Mouse (Mus musculus) heart, embryonic 13.5 days (tissue): ENCODE data around the gene Clec1a. TPM values are rescaled to one million over a fixed set of nuclear protein-coding genes. Genes with fewer than 3 reads are reported as not detected.

ENCODE experiments used
- ATAC-seq: fragments of 200-750 bp; cut with Nextera tagmentation; 2 replicates; pipeline ENCODE4 v1.8.0; 2017; ENCODE audit warnings: moderate TSS enrichment; ENCODE audit not compliant: insufficient number of reproducible peaks, low FRiP score, low TSS enrichment; ENCODE audit errors: extremely low read depth
- H3K27ac ChIP-seq: fragments of 300-500 bp; sonication (generic); replicated peaks from 2 replicates; pipeline ENCODE4 v1.5.1; 2015; ENCODE audit warnings: moderate library complexity, mild to moderate bottlenecking, inconsistent platforms
- H3K27me3 ChIP-seq: fragments of 300-500 bp; sonication (generic); replicated peaks from 2 replicates; pipeline ENCODE4 v1.6.1; 2015; ENCODE audit warnings: mild to moderate bottlenecking, inconsistent platforms
- H3K36me3 ChIP-seq: fragments of 300-500 bp; sonication (generic); 2 replicates; pipeline ENCODE4 v1.6.1; 2015; ENCODE audit warnings: mild to moderate bottlenecking, inconsistent platforms
- H3K4me1 ChIP-seq: fragments of 300-500 bp; sonication (generic); 2 replicates; pipeline ENCODE4 v1.6.1; 2015; ENCODE audit warnings: inconsistent platforms
- H3K4me2 ChIP-seq: fragments of 300-500 bp; sonication (generic); 2 replicates; pipeline ENCODE4 v1.6.1; 2015; ENCODE audit warnings: inconsistent platforms, mild to moderate bottlenecking, moderate library complexity
- H3K4me3 ChIP-seq: fragments of 300-500 bp; sonication (generic); 2 replicates; pipeline ENCODE4 v1.5.1; 2015; ENCODE audit warnings: moderate library complexity, mild to moderate bottlenecking, inconsistent platforms
- H3K9ac ChIP-seq: fragments of 300-500 bp; sonication (generic); 2 replicates; pipeline ENCODE4 v1.6.1; 2015; ENCODE audit warnings: inconsistent platforms, mild to moderate bottlenecking, moderate library complexity
- H3K9me3 ChIP-seq: fragments of 300-500 bp; sonication (generic); 2 replicates; pipeline ENCODE4 v1.6.1; 2016; ENCODE audit warnings: inconsistent platforms
- WGBS: fragments of 180-500 bp; shearing (Covaris S2); methylation state at CpG from one replicate; pipeline ENCODE4 v1.1.7; 2015; ENCODE audit warnings: mixed read lengths; 5-methylcytosine and 5-hydroxymethylcytosine counted together
- polyA plus RNA-seq: library from polyadenylated mRNA; unstranded; fragments of >200 nt; fragmentation: Nextera tagmentation; extraction: Ambion mirVana; gene quantifications from 2 replicates; pipeline ENCODE4 v1.2.1, GENCODE M21; 2015

Clec1a gene
- polyA plus RNA-seq, 1 experiment from 2014 or later: 3.0 TPM

DNA sequence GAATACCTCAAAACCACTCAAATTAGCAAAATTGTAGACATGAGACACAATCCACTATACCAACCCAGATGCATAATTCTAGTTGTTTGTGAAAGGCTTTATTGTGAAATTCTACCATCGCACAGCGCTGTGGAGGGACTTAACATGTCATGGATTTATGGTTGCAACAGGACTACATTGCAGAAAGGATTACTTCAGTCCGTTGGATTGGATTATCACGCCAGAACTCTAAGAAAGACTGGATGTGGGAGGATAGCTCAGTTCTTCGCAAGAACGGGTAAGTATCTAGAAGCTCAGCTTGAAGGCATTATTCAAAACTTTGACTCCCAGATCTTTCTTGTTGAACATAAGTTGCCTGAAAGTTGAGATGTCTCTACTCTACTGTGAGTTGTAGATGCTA is 48.4 kb downstream of the Clec1a start:
- Histone ChIP-seq H3K36me3 (no peaks in the 10 kb centered on the region), H3K4me3 (no peak overlapping the region), H3K9ac (no peak overlapping the region), H3K4me2 (no peak overlapping the region), H3K27me3 (no peaks in the 10 kb centered on the region), H3K4me1 (peaks cover 19% of the 10 kb centered on the region), H3K27ac (no peak overlapping the region), H3K9me3 (no peaks in the 10 kb centered on the region)
- no peak for ATAC-seq
- 81% methylated on average over 6 of the region's 6 CpGs for WGBS

DNA sequence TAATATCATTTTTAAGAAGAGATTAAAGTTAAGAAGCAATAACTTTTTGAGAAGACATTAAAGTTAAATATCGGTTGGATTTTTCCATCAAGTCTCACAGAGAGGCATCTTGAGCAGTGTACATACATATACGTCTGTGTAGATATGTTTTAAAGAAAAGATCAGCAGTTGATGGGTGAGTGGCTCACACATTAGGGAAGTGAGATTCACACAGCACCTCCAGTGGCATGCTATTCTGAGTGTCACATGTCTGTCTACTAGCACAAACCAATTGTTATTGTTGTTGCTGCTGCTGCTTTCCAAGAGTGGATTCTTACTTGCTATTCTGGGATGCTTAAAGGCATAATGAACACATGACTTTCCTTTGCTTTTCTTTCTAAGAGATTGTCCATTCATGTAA is 49.4 kb downstream of the Clec1a start:
- Histone ChIP-seq H3K27ac (no peak overlapping the region), H3K4me1 (peaks cover 19% of the 10 kb centered on the region), H3K36me3 (no peaks in the 10 kb centered on the region), H3K4me2 (no peak overlapping the region), H3K27me3 (no peaks in the 10 kb centered on the region), H3K9me3 (no peaks in the 10 kb centered on the region), H3K9ac (no peak overlapping the region), H3K4me3 (no peak overlapping the region)
- ATAC-seq: no peak
- 77% methylated on average over 2 of the region's 2 CpGs for WGBS

DNA sequence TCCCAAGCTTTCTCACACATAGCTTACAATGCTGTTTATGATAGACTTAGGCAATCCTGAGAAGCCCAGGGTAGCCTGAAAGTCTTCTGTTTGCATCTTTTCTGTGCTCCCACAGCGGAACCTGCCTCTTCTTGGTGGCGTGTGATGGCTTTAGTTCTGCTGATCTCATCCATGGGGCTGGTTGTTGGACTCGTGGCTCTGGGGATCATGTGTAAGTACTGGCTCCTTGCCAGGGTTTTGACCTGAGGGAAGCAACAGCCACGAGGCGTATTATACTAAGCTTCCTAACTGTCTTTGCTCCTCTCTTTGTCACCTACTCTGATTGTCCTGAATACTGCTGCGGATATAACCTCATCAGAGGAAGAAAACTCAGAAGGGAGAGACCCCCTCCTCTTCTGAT is 51.9 kb downstream of the Clec1a start:
- Histone ChIP-seq H3K9ac (no peak overlapping the region), H3K4me3 (no peak overlapping the region), H3K4me1 (peaks cover 7% of the 10 kb centered on the region), H3K9me3 (no peaks in the 10 kb centered on the region), H3K27ac (peak overlapping the region; percentile 48; the same call in 1 of the 2 replicates), H3K4me2 (no peak overlapping the region), H3K36me3 (no peaks in the 10 kb centered on the region), H3K27me3 (no peaks in the 10 kb centered on the region)
- 40% methylated on average over 6 of the region's 6 CpGs for WGBS
- ATAC-seq: no peak

DNA sequence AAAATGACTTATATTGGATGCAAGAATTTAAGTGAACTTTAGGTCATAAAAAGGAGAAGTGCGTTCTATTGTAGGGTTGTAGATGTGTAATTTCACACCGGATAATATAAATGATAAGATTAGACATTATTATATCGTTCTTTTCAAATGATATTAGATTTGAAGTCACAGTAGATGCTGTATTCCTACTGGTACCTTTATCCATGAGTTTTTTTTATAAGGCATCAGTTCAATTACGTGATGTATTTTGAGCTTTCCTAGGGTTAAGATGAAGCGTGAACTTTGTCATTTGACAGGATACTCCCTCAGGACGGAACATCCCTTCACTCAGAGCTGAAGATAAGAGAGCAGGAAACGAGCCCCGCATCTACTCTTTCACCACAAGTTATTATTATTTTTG is 54.8 kb downstream of the Clec1a start, which contains the start of gene Clec1b:
Gene Clec1b, plus strand, starts transcription at position 301 of the 400 bp plus-strand sequence.
- WGBS: 56% methylated on average over 8 of the region's 8 CpGs

DNA sequence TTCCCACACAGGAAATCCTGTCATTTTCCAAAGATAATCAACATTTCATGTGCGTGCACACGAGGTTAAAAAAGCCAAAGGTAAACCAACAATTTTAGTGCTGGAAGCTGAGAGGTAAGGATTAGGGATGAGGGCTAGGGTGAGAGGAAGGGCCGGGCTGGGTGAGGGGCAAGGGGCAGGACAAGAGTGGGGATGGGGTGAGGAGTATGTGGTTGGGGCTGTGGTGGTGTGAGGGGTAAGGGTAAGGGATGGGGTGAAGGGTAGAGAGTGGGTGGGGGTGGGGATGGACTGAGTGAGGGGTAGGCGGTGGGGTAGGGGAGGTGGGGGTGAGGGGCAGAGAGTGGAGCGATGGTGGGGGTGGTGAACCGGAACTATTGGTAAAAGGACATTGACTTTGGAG is 58.1 kb downstream of the Clec1a start:
- Histone ChIP-seq H3K27me3 (no peaks in the 10 kb centered on the region), H3K4me3 (no peak overlapping the region), H3K36me3 (no peaks in the 10 kb centered on the region), H3K4me2 (no peak overlapping the region), H3K9me3 (no peaks in the 10 kb centered on the region), H3K4me1 (no peaks in the 10 kb centered on the region), H3K9ac (no peak overlapping the region), H3K27ac (no peak overlapping the region)
- ATAC-seq: no peak
- WGBS: 63% methylated on average over 6 of the region's 6 CpGs

More for the DNA sequence above, 54.8 kb downstream of the Clec1a start, which contains the start of gene Clec1b:
- Histone ChIP-seq H3K9me3 (no peaks in the 10 kb centered on the region), H3K36me3 (no peaks in the 10 kb centered on the region), H3K27ac (no peak within 1 kb of the TSS), H3K4me2 (no peak within 1 kb of the TSS), H3K9ac (no peak within 1 kb of the TSS), H3K27me3 (no peaks in the 10 kb centered on the region), H3K4me3 (no peak within 1 kb of the TSS), H3K4me1 (peaks cover 7% of the 10 kb centered on the region)
- no peak for ATAC-seq

DNA sequence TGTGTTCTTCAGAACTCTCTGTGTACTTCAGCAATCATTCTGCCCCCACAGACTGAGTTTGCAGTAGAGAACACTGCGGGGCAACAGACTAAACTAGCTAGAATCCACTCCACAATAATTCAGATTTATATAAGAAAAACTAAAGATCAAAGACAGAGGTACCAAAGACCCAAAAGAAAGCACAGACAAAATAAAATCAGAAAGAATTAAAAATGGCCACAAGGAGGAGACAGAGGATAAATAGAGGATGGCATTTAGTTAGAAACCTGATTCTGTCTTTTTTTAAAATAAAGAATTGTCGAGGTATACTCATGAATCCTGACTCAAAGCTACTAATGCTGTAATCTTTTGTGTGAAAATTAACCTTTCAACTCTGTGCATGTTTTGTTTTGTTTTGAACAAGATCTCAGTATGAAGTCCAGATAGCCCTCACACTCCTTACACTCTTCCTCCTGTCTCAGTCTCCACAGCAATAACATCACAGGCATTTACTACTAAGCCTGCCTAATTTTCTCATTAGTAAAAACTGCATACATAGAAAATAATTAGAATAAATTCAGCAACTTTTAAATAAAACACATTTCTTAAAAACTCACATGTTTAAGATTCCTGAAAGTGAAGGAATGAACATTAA is 58.6 kb downstream of the Clec1a start:
- no peaks in the 10 kb centered on the region for H3K4me1 ChIP-seq
- no peak overlapping the region for H3K9ac ChIP-seq
- WGBS: 21% methylated on average over 2 of the region's 2 CpGs
- H3K36me3 ChIP-seq: no peaks in the 10 kb centered on the region
- no peak overlapping the region for H3K4me3 ChIP-seq
- no peaks in the 10 kb centered on the region for H3K9me3 ChIP-seq
- H3K27ac ChIP-seq: no peak overlapping the region
- no peak for ATAC-seq
- H3K4me2 ChIP-seq: no peak overlapping the region
- H3K27me3 ChIP-seq: no peaks in the 10 kb centered on the region

DNA sequence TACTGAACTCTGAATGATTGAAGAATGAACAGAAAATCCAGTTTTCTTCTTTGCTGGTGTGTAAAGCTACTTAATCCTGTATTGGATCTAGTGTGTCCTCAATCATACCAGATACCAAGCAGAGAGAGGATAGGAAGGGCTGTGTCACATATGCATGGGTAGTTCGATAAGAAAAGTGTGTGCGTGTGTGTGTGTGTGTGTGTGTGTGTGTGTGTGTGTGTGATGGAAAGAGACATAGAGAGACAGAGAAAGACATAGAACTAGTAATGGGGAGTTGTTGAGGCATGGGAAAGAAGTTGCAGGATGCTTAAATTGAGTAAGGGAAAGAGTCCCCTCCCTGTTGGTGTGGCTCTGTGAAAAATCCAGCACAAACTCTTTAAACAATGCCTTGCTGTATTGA is 66.0 kb downstream of the Clec1a start, which contains the start of gene Clec12b:
Gene Clec12b, minus strand, starts transcription at position 101 of the 400 bp plus-strand sequence.
- Histone ChIP-seq H3K27ac (no peak within 1 kb of the TSS), H3K9me3 (no peaks in the 10 kb centered on the region), H3K4me2 (no peak within 1 kb of the TSS), H3K36me3 (no peaks in the 10 kb centered on the region), H3K4me1 (peaks cover 10% of the 10 kb centered on the region), H3K27me3 (no peaks in the 10 kb centered on the region), H3K9ac (no peak within 1 kb of the TSS), H3K4me3 (no peak within 1 kb of the TSS)
- ATAC-seq: no peak
- 68% methylated on average over 2 of the region's 2 CpGs for WGBS

DNA sequence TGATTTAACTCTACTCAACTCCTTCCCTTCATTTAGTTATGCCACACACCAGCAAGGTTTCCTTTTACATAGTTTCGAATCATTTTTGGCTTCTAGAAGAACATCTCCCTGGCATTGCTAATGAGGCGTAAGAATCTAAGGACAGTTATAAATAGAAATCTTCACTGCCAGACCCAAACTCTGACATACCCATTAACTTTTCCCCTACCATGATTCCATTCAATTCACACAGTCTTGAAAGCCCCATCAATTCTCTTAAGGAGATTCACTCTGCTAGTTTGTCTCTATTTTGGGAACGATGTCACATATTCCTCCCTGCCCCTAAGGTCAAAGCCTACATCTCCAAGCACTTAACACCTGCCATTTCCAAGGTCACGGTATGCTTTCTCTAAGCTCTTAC is 66.8 kb downstream of the Clec1a start:
- Histone ChIP-seq H3K4me2 (no peak overlapping the region), H3K36me3 (no peaks in the 10 kb centered on the region), H3K4me3 (no peak overlapping the region), H3K9ac (no peak overlapping the region), H3K9me3 (no peaks in the 10 kb centered on the region), H3K27me3 (no peaks in the 10 kb centered on the region), H3K4me1 (peaks cover 10% of the 10 kb centered on the region), H3K27ac (no peak overlapping the region)
- WGBS: 57% methylated on average over 4 of the region's 4 CpGs
- no peak for ATAC-seq

DNA sequence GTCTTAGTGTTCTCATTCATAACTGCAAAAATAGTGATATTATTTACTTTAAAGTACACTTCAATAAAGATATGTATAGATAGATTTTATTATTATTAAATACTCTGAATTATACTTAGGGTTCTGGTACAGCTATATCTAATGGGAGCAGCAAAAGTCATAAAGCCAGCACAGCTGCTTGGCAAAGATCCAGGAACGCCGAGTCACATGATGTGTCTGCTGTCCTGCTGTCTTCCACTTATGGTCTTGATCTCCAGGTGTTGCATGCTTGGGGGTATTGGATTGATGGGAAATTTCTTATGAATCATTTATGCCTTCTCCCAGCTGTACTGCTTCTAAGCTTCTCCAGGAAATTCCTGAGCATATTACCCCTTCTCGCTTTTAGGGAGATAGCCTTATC is 68.3 kb downstream of the Clec1a start:
- Histone ChIP-seq H3K9ac (no peak overlapping the region), H3K27me3 (no peaks in the 10 kb centered on the region), H3K4me2 (no peak overlapping the region), H3K4me3 (no peak overlapping the region), H3K27ac (no peak overlapping the region), H3K36me3 (no peaks in the 10 kb centered on the region), H3K4me1 (peaks cover 10% of the 10 kb centered on the region), H3K9me3 (no peaks in the 10 kb centered on the region)
- no peak for ATAC-seq
- WGBS: 67% methylated on average over 3 of the region's 3 CpGs

DNA sequence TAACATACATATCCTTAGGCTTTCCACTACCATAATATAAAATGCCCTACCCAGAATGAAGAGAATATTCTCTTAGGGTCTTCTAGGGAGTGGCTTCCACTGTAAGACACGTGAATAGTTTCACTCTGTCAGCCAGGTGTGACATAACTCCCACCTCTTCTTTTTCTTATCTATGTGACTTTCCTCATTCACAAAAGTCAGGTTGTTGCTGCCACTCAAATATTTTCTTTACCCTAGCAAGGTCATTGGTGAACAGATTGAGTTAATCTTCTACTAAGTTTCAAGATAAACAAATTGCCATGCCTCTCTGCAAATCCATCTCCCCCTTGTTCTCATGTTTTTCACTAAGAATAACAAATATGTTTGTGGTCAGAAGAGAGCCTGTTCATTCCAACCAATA is 70.1 kb downstream of the Clec1a start:
- WGBS: 36% methylated on average over 1 of the region's 1 CpGs
- ATAC-seq: no peak
- H3K27me3 ChIP-seq: no peaks in the 10 kb centered on the region

DNA sequence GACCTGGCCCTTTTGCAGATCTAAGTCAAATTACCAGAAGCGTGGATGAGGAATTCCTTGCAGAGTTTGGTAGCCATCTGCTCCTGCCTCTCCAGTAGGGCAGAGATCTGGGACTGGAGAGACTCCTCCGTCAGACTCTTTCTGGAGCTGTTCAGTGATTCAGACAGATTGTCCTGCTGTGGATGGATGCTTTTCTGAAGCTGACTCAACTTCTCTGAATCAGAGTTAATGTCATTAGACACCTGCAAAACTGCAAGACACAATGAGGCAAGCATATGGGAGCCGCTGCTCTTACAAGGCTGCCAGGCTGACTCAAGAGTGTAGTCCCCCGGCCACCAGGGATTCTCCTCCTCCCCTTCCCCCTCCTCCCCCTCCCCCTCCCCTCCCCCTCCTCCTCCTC is 71.3 kb downstream of the Clec1a start:
- ATAC-seq: no peak
- Histone ChIP-seq H3K27ac (no peak overlapping the region), H3K9ac (no peak overlapping the region), H3K9me3 (peaks cover 4% of the 10 kb centered on the region; the same call in 1 of the 2 replicates), H3K4me2 (no peak overlapping the region), H3K36me3 (no peaks in the 10 kb centered on the region), H3K4me1 (peaks cover 6% of the 10 kb centered on the region), H3K27me3 (no peaks in the 10 kb centered on the region), H3K4me3 (no peak overlapping the region)
- WGBS: 65% methylated on average over 4 of the region's 4 CpGs

More for the DNA sequence above, 70.1 kb downstream of the Clec1a start:
- Histone ChIP-seq H3K4me3 (no peak overlapping the region), H3K9ac (no peak overlapping the region), H3K9me3 (no peaks in the 10 kb centered on the region), H3K4me1 (peaks cover 10% of the 10 kb centered on the region), H3K4me2 (no peak overlapping the region), H3K36me3 (no peaks in the 10 kb centered on the region), H3K27ac (no peak overlapping the region)

DNA sequence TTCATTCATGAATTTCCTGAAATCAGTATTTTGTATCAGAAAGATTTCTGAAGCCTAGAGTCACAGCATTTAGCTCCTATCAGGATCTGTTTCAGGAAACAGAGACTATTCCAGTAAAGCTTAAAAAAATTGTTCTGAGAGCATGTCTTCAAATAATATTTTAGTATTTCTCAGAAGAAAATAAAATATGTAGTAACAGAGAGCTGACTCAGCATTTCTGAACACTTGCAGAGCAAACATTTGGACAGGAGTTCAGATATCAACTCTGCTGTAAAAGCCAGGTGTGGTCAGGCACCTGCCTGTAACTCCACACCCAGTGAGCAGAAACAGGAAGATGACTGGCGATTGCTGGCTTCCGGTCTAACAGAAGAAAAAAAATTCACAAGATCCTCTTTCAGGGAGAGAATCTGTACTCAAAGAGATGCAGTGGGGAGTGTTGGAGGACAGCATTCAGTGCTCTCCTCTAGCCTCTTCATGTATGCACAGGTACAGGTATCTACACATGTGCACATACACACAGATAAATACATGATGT is 76.8 kb downstream of the Clec1a start:
- peaks cover 11% of the 10 kb centered on the region; the same call in 1 of the 2 replicates for H3K4me1 ChIP-seq
- no peaks in the 10 kb centered on the region for H3K27me3 ChIP-seq
- no peak overlapping the region for H3K27ac ChIP-seq
- H3K9ac ChIP-seq: no peak overlapping the region
- H3K4me3 ChIP-seq: no peak overlapping the region
- 68% methylated on average over 2 of the region's 2 CpGs for WGBS
- ATAC-seq: no peak
- H3K36me3 ChIP-seq: no peaks in the 10 kb centered on the region
- H3K4me2 ChIP-seq: no peak overlapping the region
- H3K9me3 ChIP-seq: peaks cover 4% of the 10 kb centered on the region; the same call in 1 of the 2 replicates
